Comparison of ENCODE assay signal across 18 mouse cellular contexts in the genomic region with DNA sequence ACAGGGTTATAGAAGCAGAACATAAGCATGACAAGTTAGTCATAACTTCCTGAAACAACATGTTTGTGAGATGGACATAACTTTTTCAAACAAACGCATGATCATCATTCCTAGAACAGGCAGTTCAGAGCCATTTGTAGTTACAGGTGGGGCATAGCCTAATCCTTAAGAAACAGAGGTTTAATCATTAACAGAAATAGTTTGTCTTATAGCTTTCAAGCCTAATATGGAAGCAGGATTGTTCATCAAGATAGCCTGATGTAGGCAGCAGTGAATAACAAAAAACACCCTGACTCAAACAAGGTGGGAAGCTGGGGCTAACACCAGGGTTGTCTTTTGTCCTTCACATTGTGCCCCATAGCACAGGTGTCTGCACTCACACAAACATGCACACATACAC.
"Had no signal": no experiment of that assay in that cellular context is flagged by ENCODE, and none has a peak within 500 bp of the region (broad histone marks: within the 10 kb centered on the region; RNA-seq: fewer than 3 reads in every experiment).

No protein-coding gene starts in this region.

- H3K9ac ChIP-seq: limb, embryonic 13.5 days; liver, embryonic 12.5 days; liver, embryonic 15.5 days; midbrain, embryonic 12.5 days; neural tube, embryonic 13.5 days had no signal

- H3K4me1 ChIP-seq: liver, embryonic 12.5 days; liver, embryonic 15.5 days had no signal

- H3K9me3 ChIP-seq: limb, embryonic 10.5 days; limb, embryonic 13.5 days; liver, embryonic 12.5 days; liver, embryonic 15.5 days; midbrain, embryonic 12.5 days; neural tube, embryonic 13.5 days had no signal

- H3K4me2 ChIP-seq: limb, embryonic 13.5 days; liver, embryonic 12.5 days; liver, embryonic 15.5 days; midbrain, embryonic 12.5 days; neural tube, embryonic 13.5 days had no signal

- H3K36me3 ChIP-seq: limb, embryonic 10.5 days; limb, embryonic 13.5 days; liver, embryonic 12.5 days; liver, embryonic 15.5 days; midbrain, embryonic 12.5 days; neural tube, embryonic 13.5 days had no signal

- H3K27me3 ChIP-seq: liver, embryonic 15.5 days had no signal

- DNase-seq: kidney, adult 2 months; kidney, postnatal 14 days; kidney, postnatal 4 days; layer of hippocampus, adult 9-11 months; liver; right cerebral cortex, postnatal 14 days; right cerebral cortex, postnatal 4 days; thymus, postnatal 25 days had no signal

- H3K27ac ChIP-seq: limb, embryonic 10.5 days; limb, embryonic 13.5 days; liver, embryonic 12.5 days; liver, embryonic 15.5 days; macrophage; midbrain, embryonic 12.5 days; neural tube, embryonic 13.5 days had no signal

- H3K4me3 ChIP-seq: limb, embryonic 10.5 days; limb, embryonic 13.5 days; liver, embryonic 12.5 days; liver, embryonic 15.5 days; midbrain, embryonic 12.5 days; myocyte; neural tube, embryonic 13.5 days had no signal

- ATAC-seq: inflammation-experienced regulatory T-cells, adult 6 months; liver, embryonic 12.5 days; midbrain, embryonic 16.5 days had no signal
